Mouse (Mus musculus) ES-E14 (cell line): Measurements from ENCODE around the gene Gss.

Source experiments
- CHD2 ChIP-seq: IDR thresholded peaks from 2 replicates; pipeline ENCODE4 v1.6.1; 2014; ENCODE audit warnings: mild to moderate bottlenecking, low read depth, low read length, inconsistent platforms
- HCFC1 ChIP-seq: IDR thresholded peaks from 2 replicates; pipeline ENCODE4 v1.6.1; 2012; ENCODE audit warnings: low read length, inconsistent platforms, borderline replicate concordance; ENCODE audit not compliant: insufficient read depth
- MAFK ChIP-seq: IDR thresholded peaks from 2 replicates; pipeline ENCODE4 v1.6.1; 2014; ENCODE audit warnings: mild to moderate bottlenecking, low read depth, low read length, inconsistent platforms; ENCODE audit not compliant: insufficient read depth
- ZC3H11A ChIP-seq: IDR thresholded peaks from 2 replicates; pipeline ENCODE4 v1.6.1; 2012; ENCODE audit warnings: low read depth, mild to moderate bottlenecking, inconsistent platforms, low read length, borderline replicate concordance
- ZNF384 ChIP-seq: IDR thresholded peaks from 2 replicates; pipeline ENCODE4 v1.6.1; 2012; ENCODE audit warnings: low read depth, low read length, inconsistent platforms

GRCm38 (mm10) chr2:155610978-155611377, 18.4 kb upstream of the Gss start, which contains the start of gene Myh7b:
- TF ChIP-seq HCFC1 = no peak
- no peak for TF ChIP-seq MAFK
- TF ChIP-seq ZNF384 = no peak
- TF ChIP-seq CHD2 = no peak
- no peak for TF ChIP-seq ZC3H11A
